Mouse (Mus musculus): ENCODE measurements around the gene Hdhd5.

Hdhd5 gene

DNA sequence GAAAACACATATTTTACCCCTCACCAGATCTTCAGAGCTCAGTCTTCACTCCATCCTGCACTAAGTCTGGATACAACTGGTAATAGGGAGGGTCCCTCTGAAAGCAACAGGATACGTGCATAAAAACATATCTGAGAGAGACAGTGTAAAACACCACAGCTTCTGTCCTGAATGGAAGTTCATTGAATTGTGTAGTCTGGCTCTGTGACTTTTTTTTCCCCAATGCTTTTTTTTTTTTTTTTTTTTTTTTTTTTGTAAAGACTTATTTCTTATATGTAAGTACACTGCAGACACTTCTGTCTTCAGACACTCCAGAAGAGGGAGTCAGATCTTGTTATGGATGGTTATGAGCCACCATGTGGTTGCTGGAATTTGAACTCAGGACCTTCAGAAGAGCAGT, 1.5 kb upstream of the Hdhd5 start:
- DNase-seq (ENCODE audit: low read depth), result no peak

- DNase-seq (ENCODE audit: low read depth), result no peak
Measured at GRCm38 (mm10) chr6:120529123-120529522, 2.0 kb downstream of the Hdhd5 start.

GRCm38 (mm10) chr6:120524796-120525195, 6.3 kb downstream of the Hdhd5 start:
- no peak for DNase-seq (ENCODE audit: low read depth)

DNA sequence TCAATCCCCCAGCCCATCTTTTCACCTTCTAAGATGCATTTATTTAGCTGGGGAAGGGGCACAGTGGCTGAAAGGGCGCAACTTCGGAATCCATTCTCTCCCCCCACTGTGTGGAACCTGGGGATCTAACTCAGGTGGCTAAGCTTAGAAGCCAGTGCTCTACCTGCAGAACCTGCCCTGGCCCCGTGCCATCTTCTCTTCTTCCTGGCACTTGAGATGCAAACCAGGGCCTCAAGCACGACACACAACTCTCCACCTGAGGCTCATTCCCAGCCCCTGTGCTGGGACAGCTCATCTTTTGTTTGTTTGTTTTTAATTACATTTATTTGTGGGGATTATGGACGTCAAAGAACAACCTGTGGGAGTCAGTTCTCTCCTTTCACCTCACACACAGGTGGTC, 11.5 kb downstream of the Hdhd5 start:
- DNase-seq (ENCODE audit: low read depth), result no peak

- DNase-seq (ENCODE audit: low read depth), result no peak
Measured at GRCm38 (mm10) chr6:120517311-120517710, 13.8 kb downstream of the Hdhd5 start.

GRCm38 (mm10) chr6:120516879-120517278, 14.2 kb downstream of the Hdhd5 start:
- DNase-seq (ENCODE audit: low read depth), result no peak

GRCm38 (mm10) chr6:120516422-120516821, 14.7 kb downstream of the Hdhd5 start:
- DNase-seq (ENCODE audit: low read depth), result no peak

DNA sequence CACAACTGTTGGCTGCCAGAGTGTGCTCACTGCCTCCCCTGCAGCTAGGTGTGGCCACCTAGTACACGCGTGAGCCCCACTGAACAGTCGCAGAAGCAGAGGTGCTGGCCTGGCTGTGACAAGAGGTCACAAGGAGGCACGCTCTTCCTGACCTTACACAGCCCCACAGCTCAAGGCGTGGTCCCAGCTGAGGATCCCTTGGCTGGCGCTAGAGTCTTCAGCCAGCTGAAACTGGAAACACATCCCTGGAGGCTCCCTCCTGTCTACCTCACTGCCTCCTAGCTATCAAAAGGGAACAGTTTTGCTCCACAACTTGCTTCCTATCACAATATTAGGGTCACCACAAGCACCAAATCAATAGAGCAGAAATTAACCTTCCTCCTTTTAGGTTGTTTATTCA, 19.9 kb downstream of the Hdhd5 start:
- no peak for DNase-seq (ENCODE audit: low read depth)

GRCm38 (mm10) chr6:120510425-120510824, 20.7 kb downstream of the Hdhd5 start:
- DNase-seq (ENCODE audit: low read depth), result no peak

GRCm38 (mm10) chr6:120509975-120510374, 21.1 kb downstream of the Hdhd5 start:
- no peak for DNase-seq (ENCODE audit: low read depth)

GRCm38 (mm10) chr6:120508645-120509044, 22.5 kb downstream of the Hdhd5 start:
- no peak for DNase-seq (ENCODE audit: low read depth)

- no peak for DNase-seq (ENCODE audit: low read depth)
Measured at GRCm38 (mm10) chr6:120505531-120505930, 25.6 kb downstream of the Hdhd5 start.

- no peak for DNase-seq (ENCODE audit: low read depth)
Measured at GRCm38 (mm10) chr6:120504051-120504450, 27.1 kb downstream of the Hdhd5 start.

DNA sequence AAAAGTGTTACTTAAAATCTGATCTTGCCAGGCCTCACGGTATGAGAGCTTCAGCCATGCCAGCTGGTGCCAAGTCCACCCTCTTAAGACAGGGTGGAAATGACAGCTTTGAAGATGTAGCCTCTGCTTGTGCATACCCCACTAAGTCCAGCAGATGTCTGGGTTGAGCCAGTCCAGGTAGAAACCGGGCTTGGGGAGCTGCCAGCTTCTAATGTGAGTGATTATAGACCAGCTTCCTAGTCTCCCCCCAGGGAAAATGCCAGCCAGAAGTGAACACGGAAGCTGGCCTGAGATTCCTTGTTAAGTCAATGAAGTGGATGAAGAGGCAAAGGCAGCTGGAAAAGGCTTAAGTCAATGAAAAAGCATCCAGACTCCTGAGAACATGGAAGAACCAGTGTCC, 34.6 kb downstream of the Hdhd5 start:
- no peak for DNase-seq (ENCODE audit: low read depth)

DNA sequence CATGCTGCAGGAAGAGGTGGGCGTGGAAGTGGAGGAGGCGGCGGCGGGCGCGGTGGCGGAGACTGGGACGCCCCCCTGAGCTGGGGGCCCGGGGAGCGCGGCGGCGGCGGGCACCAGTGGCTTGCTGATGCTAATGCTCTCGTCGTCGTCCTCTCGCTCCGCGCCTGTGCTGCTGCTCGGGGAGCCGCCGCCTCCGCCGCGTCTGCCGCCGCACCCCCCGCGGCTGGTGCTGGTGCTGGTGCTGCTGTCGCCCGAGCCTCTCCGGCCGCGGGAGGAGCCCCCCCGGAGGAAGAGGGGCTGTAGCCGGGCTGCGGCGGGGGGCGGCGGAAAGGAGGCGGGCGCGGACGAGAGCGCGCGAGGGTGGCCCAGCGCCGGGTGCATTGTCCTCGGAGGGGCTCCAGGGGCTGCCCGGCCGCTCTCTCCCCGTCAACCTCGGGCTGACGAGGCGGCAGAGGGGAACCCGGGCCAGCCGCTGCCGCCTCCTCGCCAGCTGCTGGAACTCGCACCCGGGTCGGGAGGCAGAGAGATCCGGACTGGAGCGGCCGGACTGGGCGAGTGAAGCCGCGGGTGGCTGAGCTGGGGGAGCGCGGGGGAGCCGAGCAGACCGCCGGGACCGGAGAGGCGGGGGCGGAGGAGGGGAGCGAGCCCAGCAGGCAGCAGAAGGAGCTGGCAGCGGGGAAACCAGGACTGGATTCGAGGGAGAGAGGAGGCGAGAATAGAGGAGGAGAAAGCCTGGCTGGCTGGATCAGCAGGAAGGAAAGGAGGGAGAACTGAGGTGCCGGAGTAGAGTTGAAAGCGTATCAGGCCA, 37.5 kb downstream of the Hdhd5 start, which contains the start of gene Tmem121b:
TSS of gene Tmem121b (minus strand) at position 434 of the 808 bp plus-strand sequence.
- DNase-seq (ENCODE audit: low read depth), result no peak

- no peak for DNase-seq (ENCODE audit: low read depth)
Measured at GRCm38 (mm10) chr6:120492499-120493373, 38.4 kb downstream of the Hdhd5 start.

GRCm38 (mm10) chr6:120491862-120492498, 39.1 kb downstream of the Hdhd5 start:
- DNase-seq (ENCODE audit: low read depth), result no peak

DNA sequence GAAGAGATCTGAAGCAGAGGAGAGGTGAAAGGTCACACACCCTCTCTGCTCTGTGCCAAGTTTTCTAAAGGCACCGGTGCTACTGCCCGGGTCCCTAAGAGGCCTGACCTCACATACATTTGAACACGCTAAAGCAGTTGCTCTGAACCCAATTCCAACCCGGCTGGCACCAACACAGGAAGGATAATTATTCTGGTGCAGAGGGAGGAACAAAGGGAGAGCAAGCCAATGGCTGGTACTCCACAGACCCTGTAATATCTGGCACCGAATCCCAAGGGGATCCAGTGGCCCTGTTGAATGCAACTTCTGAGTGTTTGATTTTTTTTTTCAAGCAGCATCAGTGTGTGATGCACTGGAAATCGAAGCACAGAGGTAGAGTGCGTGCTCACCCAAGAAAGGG, 40.1 kb downstream of the Hdhd5 start:
- DNase-seq (ENCODE audit: low read depth), result no peak

DNA sequence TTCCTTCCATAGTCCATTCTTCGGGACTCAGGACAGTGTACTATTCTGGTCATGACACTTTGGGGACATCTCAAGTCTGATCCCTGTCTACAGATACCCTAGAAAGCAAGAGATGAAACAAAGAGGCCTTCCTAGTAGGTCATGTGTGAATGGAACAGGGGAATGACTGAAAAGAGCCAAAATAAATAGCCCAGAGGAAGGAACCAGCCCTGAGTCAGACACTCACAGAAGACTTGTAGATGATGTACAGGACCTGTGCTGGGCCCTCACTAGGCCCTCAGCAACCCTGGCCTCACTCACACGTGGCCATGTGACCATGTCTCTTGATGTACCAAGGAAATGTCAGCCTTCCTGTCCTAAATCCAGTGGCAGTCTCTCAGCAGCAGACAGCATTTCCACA, 41.7 kb downstream of the Hdhd5 start:
- DNase-seq (ENCODE audit: low read depth), result no peak

- no peak for DNase-seq (ENCODE audit: low read depth)
Measured at GRCm38 (mm10) chr6:120488647-120489046, 42.5 kb downstream of the Hdhd5 start.

DNA sequence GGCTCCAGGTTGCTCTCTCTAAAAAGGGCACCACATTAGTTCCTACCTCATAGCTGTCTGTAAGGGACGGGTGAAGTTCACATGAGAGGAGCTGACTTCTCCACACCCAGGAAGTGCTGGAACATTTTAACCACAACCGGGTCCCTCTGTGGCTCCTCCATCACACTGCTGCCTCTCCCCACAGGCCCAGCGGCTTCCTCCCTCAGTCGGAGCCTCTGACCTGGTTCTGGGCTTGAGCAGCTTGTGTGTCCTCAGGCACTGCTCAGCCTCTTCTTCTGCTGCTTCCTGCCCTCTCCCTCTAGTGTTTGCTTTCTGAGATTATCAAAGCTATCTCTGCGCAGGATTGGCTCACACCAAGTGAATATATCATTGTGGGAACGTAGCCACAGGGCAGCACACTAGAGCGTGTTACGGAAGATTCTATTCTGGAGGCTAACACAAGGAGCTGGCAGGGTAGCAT, 45.0 kb downstream of the Hdhd5 start:
- no peak for DNase-seq (ENCODE audit: low read depth)

GRCm38 (mm10) chr6:120485038-120485437, 46.1 kb downstream of the Hdhd5 start:
- DNase-seq (ENCODE audit: low read depth), result no peak
